Mouse (Mus musculus): ENCODE measurements around the gene Fbxw4. TPM values are rescaled to one million over a fixed set of nuclear protein-coding genes. Genes with fewer than 3 reads are reported as not detected.
A peak's percentile ranks its signal among the peaks of the same experiment; 100 is the strongest.

The Fbxw4 gene
- polyA plus RNA-seq, 1 experiment from 2014 or later: 8.4 TPM

DNA sequence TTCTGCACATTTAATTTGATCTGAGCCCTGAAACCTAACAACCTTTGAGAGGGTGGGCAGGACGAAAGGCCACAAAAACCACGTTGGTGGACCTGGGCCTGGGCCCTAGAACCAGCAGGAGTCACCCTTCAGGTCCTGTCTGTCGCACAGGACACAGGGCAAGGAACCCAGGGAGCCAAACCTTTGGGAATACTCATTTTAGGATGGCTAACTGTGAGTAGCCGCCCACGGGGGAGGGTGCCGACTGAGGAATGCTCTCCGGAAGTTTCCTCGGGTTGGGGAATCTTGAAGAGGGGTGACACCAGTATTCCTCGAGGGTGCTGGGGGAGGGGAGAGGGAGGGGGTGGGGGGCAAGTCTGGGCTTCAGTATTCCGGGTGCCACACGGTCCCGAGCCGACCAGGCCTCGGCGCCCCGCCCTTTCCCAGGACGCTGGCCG lies 793 bp downstream of the Fbxw4 start:
- H3K9me3 ChIP-seq (ENCODE audit: control insufficient read depth, low read length): no peaks in the 10 kb centered on the region
- H3K36me3 ChIP-seq (ENCODE audit: control insufficient read depth, insufficient read depth, low read length): no peaks in the 10 kb centered on the region

GRCm38 (mm10) chr19:45658556-45659268 lies 1.4 kb downstream of the Fbxw4 start:
- peak overlapping the region; percentile 95 for H3K4me2 ChIP-seq (ENCODE audit: low read depth, low read length)
- H3K9me3 ChIP-seq (ENCODE audit: control insufficient read depth, low read length): no peaks in the 10 kb centered on the region
- WGBS: 67% methylated on average over 10 of the region's 10 CpGs
- ATAC-seq (ENCODE audit: low read depth): no peak
- H3K27ac ChIP-seq (ENCODE audit: low read depth, low read length): no peak overlapping the region
- H3K4me3 ChIP-seq (ENCODE audit: low read depth, low read length): peak overlapping the region; percentile 81
- peak overlapping the region; percentile 98 for H3K9ac ChIP-seq (replicated peaks; ENCODE audit: low read depth, low read length)
- no peaks in the 10 kb centered on the region for H3K27me3 ChIP-seq (ENCODE audit: control insufficient read depth, insufficient read depth, low read length)
- no peaks in the 10 kb centered on the region for H3K36me3 ChIP-seq (ENCODE audit: control insufficient read depth, insufficient read depth, low read length)
- peaks cover 20% of the 10 kb centered on the region for H3K4me1 ChIP-seq (ENCODE audit: control insufficient read depth, insufficient read depth, low read length)

More for the DNA sequence above, 793 bp downstream of the Fbxw4 start:
- no peaks in the 10 kb centered on the region for H3K27me3 ChIP-seq (ENCODE audit: control insufficient read depth, insufficient read depth, low read length)
- H3K4me2 ChIP-seq (ENCODE audit: low read depth, low read length): peak overlapping the region; percentile 95
- peaks cover 20% of the 10 kb centered on the region for H3K4me1 ChIP-seq (ENCODE audit: control insufficient read depth, insufficient read depth, low read length)
- peak overlapping the region; percentile 81 for H3K4me3 ChIP-seq (ENCODE audit: low read depth, low read length)
- under 1% methylated on average over 18 of the region's 18 CpGs for WGBS
- peak overlapping the region; percentile 89 for H3K27ac ChIP-seq (ENCODE audit: low read depth, low read length)
- peak; percentile 45; the same call in 1 of the 2 replicates for ATAC-seq (ENCODE audit: low read depth)
- H3K9ac ChIP-seq (replicated peaks; ENCODE audit: low read depth, low read length): peak overlapping the region; percentile 98

DNA sequence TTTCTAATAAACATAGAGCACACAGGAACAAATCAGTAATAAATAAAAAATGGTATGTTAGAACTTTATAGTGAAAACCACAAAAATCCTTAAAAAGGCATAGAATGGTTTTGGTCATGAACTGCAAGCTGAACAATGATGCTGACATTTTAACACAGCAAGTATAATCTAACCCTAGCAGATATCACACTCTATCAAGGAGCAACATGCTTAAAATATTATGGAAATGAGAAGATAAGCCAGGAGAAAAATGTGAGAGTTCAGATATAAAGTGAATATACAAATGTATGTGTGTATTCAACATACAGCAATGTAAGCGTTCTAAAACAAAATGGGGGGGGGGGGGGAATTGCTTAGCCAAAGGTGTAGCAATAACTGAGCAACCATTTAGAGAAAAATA lies 2.3 kb downstream of the Fbxw4 start:
- no peaks in the 10 kb centered on the region for H3K9me3 ChIP-seq (ENCODE audit: control insufficient read depth, low read length)
- H3K27me3 ChIP-seq (ENCODE audit: control insufficient read depth, insufficient read depth, low read length): no peaks in the 10 kb centered on the region
- no peak overlapping the region for H3K27ac ChIP-seq (ENCODE audit: low read depth, low read length)
- no peak overlapping the region for H3K4me3 ChIP-seq (ENCODE audit: low read depth, low read length)
- H3K9ac ChIP-seq (replicated peaks; ENCODE audit: low read depth, low read length): no peak overlapping the region
- H3K4me2 ChIP-seq (ENCODE audit: low read depth, low read length): no peak overlapping the region
- H3K4me1 ChIP-seq (ENCODE audit: control insufficient read depth, insufficient read depth, low read length): peaks cover 20% of the 10 kb centered on the region
- H3K36me3 ChIP-seq (ENCODE audit: control insufficient read depth, insufficient read depth, low read length): no peaks in the 10 kb centered on the region
- 92% methylated on average over 1 of the region's 1 CpGs for WGBS
- ATAC-seq (ENCODE audit: low read depth): no peak

GRCm38 (mm10) chr19:45656810-45657595 lies 3.1 kb downstream of the Fbxw4 start:
- no peaks in the 10 kb centered on the region for H3K27me3 ChIP-seq (ENCODE audit: control insufficient read depth, insufficient read depth, low read length)
- no peak overlapping the region for H3K9ac ChIP-seq (replicated peaks; ENCODE audit: low read depth, low read length)
- no peak overlapping the region for H3K27ac ChIP-seq (ENCODE audit: low read depth, low read length)
- no peak overlapping the region for H3K4me3 ChIP-seq (ENCODE audit: low read depth, low read length)
- H3K4me2 ChIP-seq (ENCODE audit: low read depth, low read length): no peak overlapping the region
- no peak for ATAC-seq (ENCODE audit: low read depth)
- no peaks in the 10 kb centered on the region for H3K9me3 ChIP-seq (ENCODE audit: control insufficient read depth, low read length)
- 68% methylated on average over 8 of the region's 8 CpGs for WGBS
- peaks cover 20% of the 10 kb centered on the region for H3K4me1 ChIP-seq (ENCODE audit: control insufficient read depth, insufficient read depth, low read length)
- no peaks in the 10 kb centered on the region for H3K36me3 ChIP-seq (ENCODE audit: control insufficient read depth, insufficient read depth, low read length)

DNA sequence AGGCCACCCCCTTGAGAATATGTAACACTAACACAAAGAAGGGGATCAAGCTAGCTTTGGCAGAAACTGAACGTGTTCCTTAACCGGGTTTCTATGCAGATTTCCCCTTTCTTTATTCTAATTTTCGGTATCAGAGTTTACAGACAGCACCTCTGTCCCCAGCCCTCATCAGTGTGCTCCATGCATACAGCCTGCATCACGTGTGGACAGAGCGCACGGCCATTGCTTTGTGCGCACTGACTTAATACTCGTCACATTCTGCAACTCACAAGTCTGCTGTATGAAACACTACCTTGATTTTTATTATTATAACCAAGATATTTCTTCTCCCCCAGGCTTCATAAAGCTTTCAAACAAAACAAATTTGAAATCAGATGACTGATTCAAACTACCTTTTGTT lies 4.2 kb downstream of the Fbxw4 start:
- H3K4me2 ChIP-seq (ENCODE audit: low read depth, low read length): 0 out of 2 replicates have a peak overlapping the region, but pooled peaks have one; percentile 9
- peaks cover 20% of the 10 kb centered on the region for H3K4me1 ChIP-seq (ENCODE audit: control insufficient read depth, insufficient read depth, low read length)
- WGBS: 44% methylated on average over 8 of the region's 8 CpGs
- H3K4me3 ChIP-seq (ENCODE audit: low read depth, low read length): no peak overlapping the region
- H3K9ac ChIP-seq (replicated peaks; ENCODE audit: low read depth, low read length): no peak overlapping the region
- peak overlapping the region; percentile 7; the same call in 1 of the 2 replicates for H3K27ac ChIP-seq (ENCODE audit: low read depth, low read length)
- no peaks in the 10 kb centered on the region for H3K9me3 ChIP-seq (ENCODE audit: control insufficient read depth, low read length)
- no peaks in the 10 kb centered on the region for H3K27me3 ChIP-seq (ENCODE audit: control insufficient read depth, insufficient read depth, low read length)
- ATAC-seq (ENCODE audit: low read depth): no peak
- H3K36me3 ChIP-seq (ENCODE audit: control insufficient read depth, insufficient read depth, low read length): no peaks in the 10 kb centered on the region

DNA sequence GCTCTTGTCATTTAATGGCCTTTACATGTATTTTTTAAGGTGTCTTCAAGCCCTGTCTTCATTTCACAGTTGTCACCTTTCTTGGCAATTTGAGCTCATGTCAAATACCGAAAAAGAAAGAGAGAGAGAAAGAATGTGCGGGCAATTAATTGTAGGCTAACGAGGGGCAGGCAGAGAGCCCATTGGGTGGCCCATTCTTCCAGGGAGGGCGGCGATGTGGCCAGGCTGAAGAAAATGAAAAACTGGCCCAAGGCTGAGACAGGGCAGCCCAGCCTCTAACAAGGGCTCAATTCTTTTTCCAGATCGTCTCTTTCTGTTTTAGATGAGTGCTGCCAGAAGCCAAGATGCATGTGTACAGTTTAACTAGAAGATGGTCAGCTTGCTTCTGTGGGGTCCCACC lies 6.1 kb downstream of the Fbxw4 start:
- Histone ChIP-seq H3K27ac (ENCODE audit: low read depth, low read length) (no peak overlapping the region), H3K36me3 (ENCODE audit: control insufficient read depth, insufficient read depth, low read length) (no peaks in the 10 kb centered on the region), H3K9me3 (ENCODE audit: control insufficient read depth, low read length) (no peaks in the 10 kb centered on the region), H3K27me3 (ENCODE audit: control insufficient read depth, insufficient read depth, low read length) (no peaks in the 10 kb centered on the region), H3K4me3 (ENCODE audit: low read depth, low read length) (no peak overlapping the region), H3K4me1 (ENCODE audit: control insufficient read depth, insufficient read depth, low read length) (peaks cover 16% of the 10 kb centered on the region), H3K9ac (replicated peaks; ENCODE audit: low read depth, low read length) (no peak overlapping the region), H3K4me2 (ENCODE audit: low read depth, low read length) (no peak overlapping the region)
- no peak for ATAC-seq (ENCODE audit: low read depth)
- WGBS: 56% methylated on average over 6 of the region's 6 CpGs

GRCm38 (mm10) chr19:45652286-45652988 lies 7.7 kb downstream of the Fbxw4 start:
- H3K27me3 ChIP-seq (ENCODE audit: control insufficient read depth, insufficient read depth, low read length): no peaks in the 10 kb centered on the region
- 65% methylated on average over 15 of the region's 15 CpGs for WGBS

GRCm38 (mm10) chr19:45651524-45651923 lies 8.6 kb downstream of the Fbxw4 start:
- Histone ChIP-seq H3K9me3 (ENCODE audit: control insufficient read depth, low read length) (no peaks in the 10 kb centered on the region), H3K36me3 (ENCODE audit: control insufficient read depth, insufficient read depth, low read length) (no peaks in the 10 kb centered on the region), H3K9ac (replicated peaks; ENCODE audit: low read depth, low read length) (no peak overlapping the region), H3K4me2 (ENCODE audit: low read depth, low read length) (no peak overlapping the region), H3K4me3 (ENCODE audit: low read depth, low read length) (no peak overlapping the region), H3K27me3 (ENCODE audit: control insufficient read depth, insufficient read depth, low read length) (no peaks in the 10 kb centered on the region), H3K4me1 (ENCODE audit: control insufficient read depth, insufficient read depth, low read length) (0 out of 2 replicates have a peak, but pooled peaks cover 4% of the 10 kb centered on the region), H3K27ac (ENCODE audit: low read depth, low read length) (no peak overlapping the region)
- ATAC-seq (ENCODE audit: low read depth): no peak
- WGBS: 86% methylated on average over 8 of the region's 8 CpGs

More at GRCm38 (mm10) chr19:45652286-45652988, 7.7 kb downstream of the Fbxw4 start:
- no peak overlapping the region for H3K4me3 ChIP-seq (ENCODE audit: low read depth, low read length)
- no peaks in the 10 kb centered on the region for H3K36me3 ChIP-seq (ENCODE audit: control insufficient read depth, insufficient read depth, low read length)
- H3K9ac ChIP-seq (replicated peaks; ENCODE audit: low read depth, low read length): no peak overlapping the region
- no peaks in the 10 kb centered on the region for H3K9me3 ChIP-seq (ENCODE audit: control insufficient read depth, low read length)
- H3K27ac ChIP-seq (ENCODE audit: low read depth, low read length): no peak overlapping the region
- no peak for ATAC-seq (ENCODE audit: low read depth)
- H3K4me2 ChIP-seq (ENCODE audit: low read depth, low read length): no peak overlapping the region
- H3K4me1 ChIP-seq (ENCODE audit: control insufficient read depth, insufficient read depth, low read length): peaks cover 10% of the 10 kb centered on the region
